Mouse (Mus musculus) thymus, adult 2 months (tissue): ENCODE data around the gene Flywch2.

Experiments
- CTCF ChIP-seq: fragments of 200-500 bp; IDR thresholded peaks from 2 replicates; pipeline ENCODE4 v1.5.1; 2012; ENCODE audit warnings: mild to moderate bottlenecking, control low read depth, low read length, moderate library complexity, borderline replicate concordance; ENCODE audit not compliant: control insufficient read depth, poor library complexity, insufficient read depth; ENCODE audit errors: extremely low read depth
- POLR2A ChIP-seq: fragments of 200-500 bp; IDR thresholded peaks from 2 replicates; pipeline ENCODE4 v1.6.1; 2012; ENCODE audit warnings: mild to moderate bottlenecking, low read length, control low read depth, moderate library complexity; ENCODE audit not compliant: control insufficient read depth, poor library complexity, insufficient read depth; ENCODE audit errors: extremely low read depth

DNA sequence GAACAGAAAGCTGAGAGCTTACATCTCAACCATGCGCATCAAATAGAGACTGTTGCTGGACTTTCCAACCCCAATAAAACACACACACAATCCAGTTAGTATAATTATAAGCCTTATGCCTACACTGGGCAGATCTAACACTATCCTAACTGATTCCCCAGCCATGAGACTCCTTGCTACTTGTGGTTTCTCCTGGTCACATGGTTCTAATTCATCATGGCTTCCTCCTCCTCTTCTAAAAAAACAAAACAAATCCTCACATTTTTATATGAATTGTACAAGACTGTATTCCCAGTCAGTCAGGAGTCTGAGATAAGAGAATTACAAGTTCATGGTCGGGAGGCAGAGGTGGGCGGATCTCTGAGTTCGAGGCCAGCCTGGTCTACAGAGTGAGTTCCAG is 3.1 kb upstream of the Flywch2 start:
- TF ChIP-seq POLR2A (no peak), CTCF (no peak)
